Mouse (Mus musculus) c-Kit-positive CD71-negative TER-119-negative erythroid progenitor cells, embryonic 14.5 days (primary cell): ENCODE data around the gene Ankrd13d.

Experiments used
- DNase-seq: peaks from one replicate; pipeline ENCODE4 v3.0.0-alpha.2; 2013; ENCODE audit warnings: low read depth

Ankrd13d gene

DNA sequence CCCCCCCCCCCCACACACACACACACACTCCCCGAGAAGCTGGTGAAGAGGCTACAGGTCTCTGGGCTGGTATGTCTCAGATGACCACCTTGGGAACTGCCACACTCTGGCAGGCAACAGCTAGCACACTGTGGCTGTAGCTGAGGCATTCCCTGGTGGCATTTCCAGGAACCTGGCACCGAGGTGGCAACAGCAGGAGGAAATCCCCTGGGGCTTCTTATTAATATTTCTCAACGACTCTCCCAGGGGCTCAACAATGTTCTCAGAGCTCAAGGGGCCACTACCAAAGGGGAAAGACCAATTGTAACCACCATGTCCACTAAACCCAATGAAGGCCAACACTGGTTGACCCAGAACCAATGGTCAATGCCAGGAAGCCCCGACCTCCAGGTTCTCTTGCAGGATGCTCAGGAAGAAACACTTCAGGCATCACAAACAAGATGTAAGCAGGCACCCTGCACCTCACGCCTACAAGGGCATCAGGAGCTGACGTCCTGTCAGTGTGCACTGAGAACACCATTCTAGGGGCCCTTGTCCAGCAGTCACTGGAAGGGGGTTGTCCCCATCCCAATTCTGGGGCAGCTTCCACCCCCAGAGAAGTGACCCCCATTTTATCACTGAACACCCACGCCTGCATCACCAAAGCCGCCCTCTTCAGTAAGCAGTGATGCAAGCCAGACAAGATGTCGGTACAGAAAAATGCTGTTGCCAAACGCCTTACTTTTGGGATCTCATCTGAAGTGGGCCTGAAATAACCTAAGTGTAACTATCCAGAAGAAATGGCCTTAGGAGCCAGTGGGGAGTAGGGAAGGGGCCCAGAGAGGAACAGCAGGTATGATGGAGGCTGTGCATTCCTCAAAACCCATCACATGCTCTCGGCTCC is 18.2 kb upstream of the Ankrd13d start:
- DNase-seq: no peak

- DNase-seq: peak; percentile 70
Measured at GRCm38 (mm10) chr19:4300271-4300704, 17.4 kb upstream of the Ankrd13d start.

GRCm38 (mm10) chr19:4299574-4300270 is 16.8 kb upstream of the Ankrd13d start:
- DNase-seq: no peak

- DNase-seq: no peak
Measured at GRCm38 (mm10) chr19:4299126-4299525, 16.2 kb upstream of the Ankrd13d start.

DNA sequence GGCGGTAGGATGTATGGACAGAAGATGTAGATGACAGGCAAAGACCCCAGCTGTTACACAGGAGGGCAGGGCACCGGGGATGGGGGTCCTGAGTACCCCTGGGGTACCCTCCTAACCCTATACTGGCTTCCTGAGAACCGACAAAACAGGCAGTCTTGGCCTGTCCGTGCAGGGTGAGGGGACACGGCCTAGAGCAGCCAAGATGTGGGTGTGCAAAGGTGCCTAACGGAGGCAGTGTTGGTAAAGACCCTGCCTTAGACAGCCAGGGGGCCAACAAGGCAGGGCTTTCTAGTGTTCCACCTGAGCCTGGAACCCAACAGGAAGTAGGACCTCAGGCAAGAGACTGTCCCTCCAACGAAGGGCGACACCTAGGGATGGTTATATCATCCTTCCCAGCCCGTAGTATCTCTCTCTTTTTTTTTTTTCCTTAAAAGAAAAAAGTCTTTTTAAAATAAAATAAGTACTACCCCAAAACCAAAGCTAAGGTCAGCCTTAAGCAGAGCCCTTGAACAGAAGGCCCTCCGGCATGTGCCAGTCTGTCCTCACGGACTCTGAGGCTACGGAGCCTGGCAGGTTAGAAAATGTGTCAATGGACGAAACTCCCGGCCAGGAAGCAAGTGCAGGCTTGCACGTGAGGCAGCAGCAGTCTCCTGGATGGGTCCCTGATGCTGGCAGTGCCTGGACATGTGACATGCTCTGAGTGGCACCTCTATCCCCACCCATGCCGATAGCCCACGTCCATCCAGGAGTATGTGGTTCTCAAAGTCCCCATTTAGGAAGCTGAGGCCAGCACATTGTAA is 15.6 kb upstream of the Ankrd13d start:
- DNase-seq: no peak

DNA sequence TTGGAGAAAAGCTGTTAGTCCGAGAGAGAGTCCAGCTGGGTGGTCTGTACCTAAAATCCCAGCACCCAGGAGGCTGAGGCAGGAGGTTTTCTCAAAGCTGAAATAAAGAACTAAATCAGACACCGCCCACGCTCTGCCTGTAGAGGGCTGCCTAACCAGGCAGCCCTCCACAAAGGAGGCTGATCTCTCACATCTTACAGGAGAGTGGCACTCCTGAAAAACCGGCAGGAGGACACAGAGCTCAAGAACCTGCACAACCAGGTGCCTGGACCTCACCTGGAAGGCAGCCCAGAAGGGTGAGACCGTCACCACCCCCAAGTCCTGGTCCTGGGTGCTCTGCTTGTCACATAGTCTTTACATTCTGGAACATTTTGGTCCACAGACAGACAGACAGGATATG is 14.9 kb upstream of the Ankrd13d start:
- no peak for DNase-seq

- no peak for DNase-seq
Measured at GRCm38 (mm10) chr19:4296611-4297010, 13.7 kb upstream of the Ankrd13d start.

GRCm38 (mm10) chr19:4295391-4295790 is 12.5 kb upstream of the Ankrd13d start:
- DNase-seq: no peak

DNA sequence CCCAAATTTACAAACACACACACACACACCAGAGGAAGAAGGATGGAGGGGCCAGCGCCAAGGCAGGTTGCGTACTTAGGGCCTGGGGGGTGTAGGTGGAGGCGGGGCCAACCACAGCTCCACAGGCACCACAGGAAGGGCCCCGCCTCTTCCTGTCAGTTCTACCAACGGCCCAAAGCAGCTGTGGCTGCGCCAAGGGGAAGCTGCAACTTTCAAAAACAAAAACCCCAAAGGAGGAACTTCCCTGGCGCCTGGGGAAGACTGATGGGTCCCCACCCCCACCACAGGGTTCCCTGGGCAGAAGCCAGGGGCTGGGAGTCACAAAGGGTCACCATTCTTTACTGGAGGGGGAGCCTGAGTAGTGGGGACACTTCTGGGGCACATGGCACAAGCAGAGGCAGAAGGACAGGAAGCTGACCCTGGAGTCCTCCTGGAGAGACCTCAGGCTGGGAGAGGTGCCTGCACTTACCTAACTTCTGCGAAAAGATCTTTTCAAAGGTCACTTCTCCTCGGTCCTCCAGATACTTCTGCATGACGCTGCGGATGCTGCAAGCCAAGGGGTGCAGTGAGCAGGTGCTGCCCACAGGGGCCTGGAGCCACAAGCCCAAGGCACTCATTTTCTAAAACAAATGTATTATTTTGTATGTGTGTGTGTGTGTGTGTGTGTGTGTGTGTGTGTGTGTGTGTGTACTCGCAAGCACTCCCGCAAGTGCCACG is 11.6 kb upstream of the Ankrd13d start:
- peak; percentile 74 for DNase-seq

DNA sequence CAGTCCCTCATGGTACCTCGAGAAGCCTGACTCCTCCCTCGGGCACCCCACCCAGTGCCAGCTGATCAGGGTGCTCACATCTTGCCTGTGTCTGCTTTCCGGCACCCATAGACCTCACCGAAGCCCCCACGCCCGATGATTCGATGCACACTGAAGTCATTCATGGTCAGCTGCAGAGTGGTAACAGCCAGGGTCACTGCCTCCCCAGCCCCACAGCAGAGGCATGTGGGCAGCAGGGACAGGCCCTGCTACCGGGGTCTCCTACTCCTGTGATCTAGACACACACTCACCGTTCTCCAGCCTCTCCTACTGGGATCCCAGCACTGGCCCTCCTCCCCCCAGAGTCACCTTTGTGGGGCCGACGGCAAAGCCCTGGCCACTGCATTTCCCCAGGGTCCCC is 8.2 kb upstream of the Ankrd13d start:
- DNase-seq: no peak

GRCm38 (mm10) chr19:4290749-4291148 is 7.8 kb upstream of the Ankrd13d start:
- DNase-seq: no peak

DNA sequence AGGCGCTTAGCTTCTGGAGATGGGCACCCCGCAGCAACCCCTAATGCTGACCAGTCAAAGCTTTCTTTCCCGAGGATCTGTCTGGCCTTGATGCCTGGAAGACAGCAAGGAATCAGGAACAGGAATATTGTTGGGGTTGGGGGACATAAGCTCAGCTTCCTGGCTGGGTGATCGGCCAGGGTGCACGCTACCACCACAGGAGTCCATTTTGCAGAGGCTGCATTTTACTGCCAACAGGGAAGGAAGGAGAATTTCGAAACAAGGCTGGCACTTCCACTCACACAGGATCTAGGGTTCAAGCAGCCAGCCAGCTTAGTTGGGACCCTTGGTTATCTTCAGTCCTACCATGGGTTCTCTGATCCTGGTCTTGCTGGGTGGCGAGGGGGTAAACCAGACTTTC is 716 bp upstream of the Ankrd13d start:
- no peak for DNase-seq

GRCm38 (mm10) chr19:4280425-4280824 is 2.5 kb downstream of the Ankrd13d start:
- DNase-seq: no peak

DNA sequence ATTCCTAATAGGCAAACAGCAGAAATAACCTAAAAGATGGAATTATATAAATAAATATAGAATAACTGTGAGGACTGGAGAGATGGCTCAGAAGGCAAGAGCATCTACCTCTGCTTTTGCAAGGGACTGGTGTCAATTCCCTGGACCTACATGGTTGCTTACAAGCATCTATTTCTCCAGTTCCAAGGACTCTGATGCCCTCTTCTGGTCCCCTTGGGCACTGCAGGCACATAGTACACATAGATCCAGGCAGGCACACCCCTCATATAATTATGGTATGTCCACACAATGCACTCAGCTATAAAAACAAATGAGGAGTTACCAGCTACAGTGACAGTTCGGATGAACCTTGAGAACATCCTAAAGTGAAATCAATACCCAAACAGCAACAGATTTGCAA is 3.5 kb downstream of the Ankrd13d start:
- no peak for DNase-seq

DNA sequence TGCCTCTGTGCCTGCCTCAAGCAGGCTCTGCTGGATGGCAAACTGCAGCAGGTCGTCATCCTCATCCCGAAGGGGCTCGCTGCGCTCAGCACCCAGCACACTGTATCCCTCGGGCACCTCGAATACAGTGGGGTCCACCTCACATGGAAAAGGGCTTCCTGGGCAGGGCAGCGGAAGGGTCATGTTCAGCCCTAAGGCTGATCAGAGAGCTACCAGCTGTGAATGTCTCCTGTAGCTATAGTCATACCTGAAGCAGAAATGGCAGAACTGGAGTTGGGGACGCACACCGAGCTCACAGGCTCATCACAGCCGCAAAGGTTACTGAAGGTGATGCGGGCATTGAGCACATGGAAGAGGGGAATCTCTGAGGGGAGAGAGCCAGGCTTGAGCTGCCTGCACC is 12.0 kb downstream of the Ankrd13d start:
- DNase-seq: no peak

- DNase-seq: no peak
Measured at GRCm38 (mm10) chr19:4270187-4270586, 12.8 kb downstream of the Ankrd13d start.

DNA sequence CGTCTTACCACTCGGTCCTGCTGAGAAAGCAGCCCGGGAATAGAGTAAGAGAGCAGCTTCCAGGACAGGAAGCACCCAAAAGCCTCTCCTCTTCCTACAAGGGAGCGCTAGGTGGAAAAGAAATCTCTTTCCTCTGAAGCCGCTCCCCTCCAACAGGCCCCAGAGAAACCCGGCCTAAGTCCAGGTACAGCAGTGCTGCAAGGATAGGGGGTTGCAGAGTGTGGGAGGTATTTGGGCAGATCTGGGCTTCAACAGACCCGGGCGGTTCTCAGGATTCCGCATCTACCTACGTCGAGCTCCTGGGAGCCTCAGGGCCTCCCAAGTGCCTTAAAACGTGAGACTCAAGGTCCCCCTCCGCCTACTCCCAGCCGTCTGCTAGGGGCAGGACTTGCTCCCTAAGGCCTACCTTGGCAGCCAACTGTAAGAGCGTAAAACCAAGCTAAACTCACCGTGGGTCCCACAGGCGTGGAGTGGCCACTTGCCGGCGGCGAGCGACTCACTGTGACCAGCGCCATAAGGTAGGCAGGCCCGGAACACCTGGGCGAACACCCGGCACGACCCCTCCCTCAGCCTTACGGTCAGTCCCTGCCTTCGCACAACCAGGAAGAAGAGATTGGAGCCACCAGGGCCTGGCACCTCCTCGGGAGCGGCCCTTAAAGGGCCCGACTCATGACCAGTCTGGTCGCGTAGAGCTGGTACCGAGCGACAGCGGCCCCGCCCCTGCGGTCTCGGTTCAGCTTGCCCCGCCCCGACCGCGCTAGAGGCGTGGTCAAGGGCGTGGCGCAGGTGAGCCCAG is 14.2 kb downstream of the Ankrd13d start, which contains the start of gene Ssh3:
TSS of gene Ssh3 (minus strand) at position 615 of the 796 bp plus-strand sequence.
- DNase-seq: no peak

DNA sequence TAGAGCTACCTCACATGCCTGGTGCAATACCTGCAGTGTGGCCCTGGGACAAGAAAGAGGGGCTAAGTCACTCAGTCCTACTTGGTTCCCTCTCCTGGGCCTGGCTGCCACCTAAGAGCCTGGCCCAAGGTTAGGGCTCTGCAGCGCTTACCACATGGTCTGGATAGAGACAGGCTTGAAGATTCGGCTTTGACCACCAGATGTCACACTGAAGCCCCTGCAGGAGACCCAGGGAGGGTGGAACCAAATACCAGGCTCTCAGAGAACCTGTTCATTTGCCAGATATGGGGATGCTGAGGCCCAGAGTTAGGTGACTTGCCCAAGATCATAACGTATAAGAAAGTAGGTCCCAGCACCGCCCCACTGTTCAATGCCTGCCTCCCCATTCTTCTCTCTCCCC is 17.0 kb downstream of the Ankrd13d start:
- DNase-seq: no peak

DNA sequence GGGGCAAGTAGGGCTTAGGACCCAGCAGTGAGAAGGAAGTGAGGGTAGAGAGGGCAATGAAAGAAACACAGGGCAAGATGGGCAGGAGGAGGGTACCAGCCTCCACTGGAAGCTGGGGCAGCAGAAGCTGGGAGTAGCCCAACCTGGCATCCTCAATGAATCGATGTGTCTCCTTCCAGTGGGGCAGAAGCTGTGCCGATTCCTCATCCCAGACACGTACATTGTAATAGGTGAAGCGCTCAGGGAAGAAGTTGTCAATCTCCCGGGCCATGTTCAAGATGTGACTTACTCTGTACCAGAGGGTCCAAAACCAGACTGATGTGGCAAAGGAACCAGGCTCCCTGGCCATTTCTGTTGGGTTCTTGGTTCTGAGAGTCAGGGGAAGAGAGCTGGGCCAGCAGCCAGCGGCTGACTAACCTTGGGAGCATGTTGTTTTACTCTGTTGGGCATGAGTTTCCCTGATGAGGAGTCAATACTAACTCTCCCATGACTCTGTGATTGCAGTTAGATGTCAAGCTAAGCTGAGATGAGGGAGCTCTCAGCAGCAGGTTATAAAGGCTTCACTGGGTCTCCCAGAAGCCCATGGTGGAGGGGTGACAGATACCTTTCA is 18.7 kb downstream of the Ankrd13d start:
- DNase-seq: no peak

GRCm38 (mm10) chr19:4263702-4264101 is 19.2 kb downstream of the Ankrd13d start:
- no peak for DNase-seq
